Mouse (Mus musculus): ENCODE results near the gene Rdh12.
"Not testable (repeated sequence)": the region's sequence is repeated elsewhere in the genome, so short reads cannot be mapped to it uniquely, and the experiment has no call there.

Gene Rdh12

DNA sequence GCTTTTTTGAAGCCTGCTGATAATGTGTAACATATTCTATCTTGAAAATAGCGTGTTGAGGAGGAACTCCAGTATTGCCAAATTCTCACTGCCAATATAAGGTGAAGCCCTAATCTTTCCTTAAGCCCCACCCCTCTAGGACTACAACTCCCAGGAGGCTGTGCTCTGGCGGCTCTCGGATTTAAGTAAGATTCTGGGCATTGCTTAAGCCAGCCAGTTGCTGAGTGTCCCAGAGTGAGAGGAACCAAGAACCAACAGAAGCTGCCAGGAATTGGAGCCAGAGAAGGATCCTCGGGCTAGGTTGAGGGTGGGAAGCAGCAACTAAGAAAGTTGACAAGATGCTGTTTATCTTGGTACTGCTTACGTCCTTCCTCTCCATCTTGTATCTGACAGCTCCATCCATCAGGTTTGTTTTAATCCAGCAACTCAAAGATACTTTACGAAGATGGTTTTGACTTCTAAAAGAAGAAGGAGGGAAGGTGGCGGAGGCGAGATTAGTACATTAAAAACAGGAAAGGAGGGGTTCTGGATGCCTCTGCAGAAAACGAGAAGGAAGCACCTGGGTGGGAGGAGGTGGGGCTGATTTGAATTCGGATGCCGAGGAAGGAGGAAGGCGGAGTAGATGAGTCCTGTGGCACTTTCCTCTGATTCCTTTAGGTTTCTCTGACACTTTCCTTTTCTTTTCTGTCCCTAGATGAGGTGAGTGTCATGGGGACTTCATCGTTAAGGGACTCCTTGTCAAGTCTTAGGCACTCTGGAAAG is at the start of gene Rdh12:
Rdh12 (plus strand) TSS at position 212 of the 762 bp plus-strand sequence.
- DNase-seq (ENCODE audit: low spot score), result peak; percentile 8

DNA sequence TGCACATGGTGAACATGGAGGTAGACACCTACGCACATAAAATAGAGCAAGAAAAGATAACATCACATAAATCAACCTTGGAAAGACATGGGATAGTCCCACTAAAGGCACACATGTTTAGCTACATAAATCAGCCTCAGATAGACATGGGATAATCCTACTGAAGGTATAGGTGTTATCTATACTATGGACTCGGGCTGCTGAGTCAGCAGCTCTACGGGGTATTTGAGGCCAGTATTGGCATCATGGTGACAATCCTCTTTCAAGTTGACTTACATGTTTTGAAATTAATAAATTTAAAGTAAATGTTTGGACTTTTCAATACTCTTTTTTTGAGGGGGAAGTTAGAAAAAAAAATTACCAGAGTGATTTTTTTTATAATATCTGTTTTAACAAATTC is 45.8 kb upstream of the Rdh12 start:
- no peak for DNase-seq (ENCODE audit: low spot score)

DNA sequence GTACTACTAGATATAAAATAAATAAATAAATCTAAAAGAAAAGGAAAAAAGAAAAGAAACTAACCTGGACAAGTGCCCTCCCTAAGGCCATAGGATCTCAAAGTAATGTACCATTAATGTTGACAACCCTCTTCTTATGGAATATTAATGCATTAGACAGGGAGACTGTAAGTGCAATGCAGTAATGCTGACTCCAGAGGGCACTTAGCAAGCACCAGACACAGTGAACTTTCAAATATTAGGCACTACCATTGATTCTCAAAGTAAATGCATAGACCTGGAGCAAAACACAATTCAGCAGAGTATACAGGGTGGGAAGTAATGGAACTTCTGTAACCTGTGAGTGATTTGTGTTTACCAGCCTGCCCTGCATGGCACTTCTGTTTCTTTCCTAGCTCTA is 39.5 kb upstream of the Rdh12 start:
- DNase-seq (ENCODE audit: low spot score), result no peak

DNA sequence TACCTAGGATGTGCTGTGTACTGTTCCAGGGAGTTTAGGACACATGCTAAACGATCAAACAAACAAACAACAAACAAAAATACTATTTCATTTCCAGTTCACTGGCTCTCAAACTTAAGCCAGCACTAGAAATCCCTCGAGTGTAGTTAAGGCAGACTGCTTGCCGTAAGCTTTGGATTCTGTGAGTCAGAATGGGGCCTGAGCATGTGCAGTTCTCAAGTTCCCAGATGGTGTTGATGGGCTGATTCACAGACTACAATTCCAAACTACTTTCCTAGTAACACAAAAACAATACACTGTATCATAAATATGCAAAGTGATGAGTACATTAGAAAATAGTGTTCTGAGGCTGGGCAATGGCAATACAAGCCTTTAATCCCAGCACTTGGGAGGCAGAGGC is 38.3 kb upstream of the Rdh12 start:
- no peak for DNase-seq (ENCODE audit: low spot score)

DNA sequence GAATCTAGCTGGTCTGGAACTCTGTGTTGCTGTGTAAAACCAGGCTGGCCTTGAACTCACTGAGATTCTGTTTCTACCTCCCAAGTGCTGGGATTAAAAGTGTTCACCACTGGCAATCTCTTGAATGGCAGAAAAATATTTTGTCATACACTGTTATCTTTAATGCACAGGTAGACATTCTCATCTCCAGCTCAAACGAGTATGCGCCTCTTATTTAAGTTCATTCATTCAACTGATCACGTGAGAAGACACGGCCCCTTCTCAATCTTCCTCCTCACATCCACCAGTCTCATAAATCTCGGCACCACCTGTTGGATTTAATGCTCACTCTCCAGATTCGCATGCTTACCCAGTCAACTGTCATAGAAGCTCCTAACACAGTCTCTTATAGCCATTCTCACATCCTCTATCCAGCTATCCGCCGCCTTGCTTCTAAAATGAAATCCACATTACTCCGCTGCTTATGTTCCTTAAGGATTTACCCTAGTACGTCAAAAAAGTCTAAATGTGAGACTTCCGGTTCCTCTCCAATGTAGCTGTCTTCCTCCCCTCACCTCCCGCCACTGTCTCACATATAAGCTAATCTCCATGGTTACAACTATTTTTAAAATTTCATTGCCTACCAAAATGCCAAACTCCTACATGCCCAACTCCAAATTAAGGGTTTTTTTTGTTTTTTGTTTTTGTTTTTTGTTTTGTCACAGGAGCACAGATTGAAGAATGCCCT is 37.3 kb upstream of the Rdh12 start:
- no peak for DNase-seq (ENCODE audit: low spot score)

DNA sequence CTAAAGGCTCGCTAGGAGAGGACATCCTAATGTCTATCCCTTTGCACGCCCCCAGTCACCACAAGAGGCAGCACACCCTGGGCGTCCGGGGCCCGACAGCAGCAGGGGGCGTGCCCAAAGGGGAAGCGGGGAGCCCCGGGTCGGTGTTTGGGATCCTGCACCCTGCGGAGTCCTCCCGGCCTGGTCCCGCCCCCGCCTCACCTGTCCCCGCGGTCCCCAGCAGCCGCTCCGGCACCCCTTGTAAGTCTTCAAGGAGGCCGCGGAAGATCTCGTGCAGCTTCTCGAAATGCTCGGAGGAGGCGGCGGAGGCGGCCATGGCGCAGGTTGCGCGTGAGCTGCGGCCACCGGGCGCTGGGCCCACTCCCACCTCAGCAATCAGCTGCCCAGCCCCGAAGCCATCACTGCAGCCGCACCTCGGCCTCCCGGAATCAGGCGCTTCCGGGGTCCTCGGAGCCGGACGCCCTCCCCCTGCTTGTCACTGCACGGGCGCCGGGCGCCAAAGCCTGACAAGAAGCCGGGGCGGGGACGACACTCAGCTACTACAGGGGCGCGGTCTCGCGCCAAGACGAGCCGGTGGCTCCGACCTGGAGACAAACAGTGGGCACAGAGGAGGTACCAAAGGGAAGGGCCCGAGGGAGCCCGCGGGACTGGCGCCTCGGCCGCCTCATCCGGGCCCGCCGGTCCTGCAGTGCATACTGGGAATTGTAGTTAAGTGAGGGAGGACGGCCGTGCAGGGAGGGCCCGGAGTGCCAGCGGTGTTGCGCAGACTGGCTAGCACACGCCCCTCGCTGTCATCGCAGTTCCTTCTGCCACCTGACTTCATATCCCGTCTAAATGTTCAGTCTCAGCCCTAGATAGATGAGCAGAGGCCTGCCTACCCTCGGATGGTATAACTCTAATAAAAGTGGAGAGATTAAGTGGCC is 36.4 kb upstream of the Rdh12 start, which contains the start of gene Vti1b:
Vti1b (minus strand) TSS at position 649 of the 923 bp plus-strand sequence.
- peak; percentile 89 for DNase-seq (ENCODE audit: low spot score)

DNA sequence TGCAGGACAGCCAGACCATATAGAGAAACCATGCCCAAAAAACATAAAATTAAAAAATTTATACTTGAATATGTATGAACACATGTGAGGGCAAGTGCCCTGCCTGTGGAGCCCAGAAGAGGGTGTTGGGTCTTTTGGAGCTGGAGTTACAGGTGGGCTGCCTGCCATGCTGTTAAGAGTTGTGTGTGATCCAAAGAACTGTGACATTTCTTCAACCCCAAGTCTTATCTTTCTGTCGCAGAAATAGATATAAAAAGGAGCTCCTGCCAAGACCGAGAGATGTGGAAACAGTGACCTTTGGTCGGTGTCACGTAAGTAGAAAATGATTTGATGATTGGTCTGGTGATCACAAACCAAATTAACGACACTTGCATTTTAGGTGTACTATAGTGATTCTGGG is 35.0 kb upstream of the Rdh12 start:
- DNase-seq (ENCODE audit: low spot score), result no peak

DNA sequence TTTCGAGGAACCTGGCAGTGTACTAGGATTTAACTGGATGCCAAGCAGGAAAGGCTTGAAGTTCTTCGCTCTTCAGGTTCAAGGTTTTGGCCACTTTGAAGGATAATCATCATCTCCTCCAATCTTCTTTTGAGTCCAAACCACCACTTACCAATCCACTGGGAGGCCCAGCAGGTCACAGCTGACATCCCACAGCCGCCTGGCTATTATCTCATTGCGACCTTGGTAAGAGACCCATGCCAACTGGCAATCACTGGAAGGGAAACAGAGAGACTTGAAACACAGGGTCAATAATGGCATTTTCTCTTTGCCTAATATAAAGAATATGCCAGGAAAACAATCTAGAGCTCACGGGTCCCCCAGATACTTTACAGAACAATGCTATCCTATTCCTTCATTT is 32.7 kb upstream of the Rdh12 start:
- no peak for DNase-seq (ENCODE audit: low spot score)

DNA sequence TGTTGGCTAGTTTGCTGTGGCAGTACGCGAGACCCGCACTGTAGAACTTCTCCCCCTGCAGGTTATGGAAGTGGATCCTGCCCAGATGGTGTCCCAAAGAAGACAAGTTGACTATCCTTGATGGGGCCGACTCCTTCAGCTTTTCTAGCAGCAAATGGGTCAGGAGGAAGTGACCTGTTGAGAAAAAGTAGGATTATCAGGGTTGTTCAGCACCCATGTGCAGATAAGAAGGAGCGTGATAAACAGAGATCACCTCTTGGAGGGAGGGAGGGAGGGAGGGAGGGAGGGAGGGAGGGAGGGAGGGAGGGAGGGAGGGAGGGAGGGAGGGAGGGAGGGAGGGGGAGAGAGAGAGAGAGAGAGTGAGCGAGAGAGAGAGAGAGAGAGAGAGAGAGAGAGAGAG is 23.6 kb upstream of the Rdh12 start:
- not testable (repeated sequence) for DNase-seq (ENCODE audit: low spot score)

DNA sequence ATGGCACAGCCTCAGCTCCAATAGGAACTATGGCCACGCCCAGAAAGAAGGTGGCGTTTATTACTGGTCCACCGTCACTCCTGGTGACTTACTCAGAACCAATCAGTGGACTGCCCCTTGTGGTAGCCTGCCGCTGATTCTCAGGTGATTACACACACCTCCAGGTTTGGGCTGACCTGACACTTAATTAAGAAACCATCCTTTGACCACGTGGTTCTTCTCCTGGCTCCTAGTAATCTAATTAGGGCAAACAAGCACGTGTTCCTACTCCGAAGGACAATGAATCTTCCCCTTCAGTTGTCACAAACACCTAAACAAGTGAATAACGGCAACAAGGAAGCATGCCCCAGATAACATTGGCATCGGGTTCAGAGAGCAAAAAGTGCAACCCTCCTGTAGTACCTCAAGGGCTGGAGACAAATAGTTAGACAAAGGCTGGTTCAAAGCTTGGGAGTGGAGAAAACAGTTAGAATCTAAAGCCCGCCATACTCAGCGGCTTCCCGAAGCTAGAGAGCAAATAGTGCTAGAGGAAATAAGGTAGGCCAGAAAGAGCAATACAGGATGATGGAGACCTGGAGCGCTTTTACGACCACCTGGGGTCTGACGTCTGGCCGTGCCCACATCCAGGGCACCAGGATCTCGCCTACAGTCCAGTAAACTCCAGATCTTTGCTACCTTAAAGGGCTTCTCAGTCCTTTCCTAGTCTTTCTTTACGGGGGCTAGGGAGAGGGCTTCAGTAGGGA is 17.6 kb upstream of the Rdh12 start:
- DNase-seq (ENCODE audit: low spot score), result peak; percentile 30

DNA sequence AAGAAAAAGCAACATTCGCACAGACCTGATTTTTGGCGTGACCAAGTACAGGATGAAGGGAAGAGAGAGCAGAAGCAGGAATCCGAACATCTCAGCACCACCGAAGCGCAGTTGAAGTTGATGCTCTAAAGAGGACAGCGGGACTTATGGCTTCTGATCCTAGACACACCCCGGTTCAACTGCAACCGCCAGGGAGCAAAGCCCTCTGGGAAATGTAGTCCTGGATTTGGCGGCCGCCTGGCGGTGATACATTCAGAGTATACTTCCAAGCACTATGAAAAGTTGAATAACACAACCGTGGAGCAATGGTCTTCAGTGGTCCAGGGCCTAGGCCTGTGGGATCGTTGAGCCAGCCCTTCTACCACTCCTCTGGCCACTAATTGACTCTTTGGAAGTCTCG is 17.0 kb upstream of the Rdh12 start:
- DNase-seq (ENCODE audit: low spot score), result peak; percentile 71

DNA sequence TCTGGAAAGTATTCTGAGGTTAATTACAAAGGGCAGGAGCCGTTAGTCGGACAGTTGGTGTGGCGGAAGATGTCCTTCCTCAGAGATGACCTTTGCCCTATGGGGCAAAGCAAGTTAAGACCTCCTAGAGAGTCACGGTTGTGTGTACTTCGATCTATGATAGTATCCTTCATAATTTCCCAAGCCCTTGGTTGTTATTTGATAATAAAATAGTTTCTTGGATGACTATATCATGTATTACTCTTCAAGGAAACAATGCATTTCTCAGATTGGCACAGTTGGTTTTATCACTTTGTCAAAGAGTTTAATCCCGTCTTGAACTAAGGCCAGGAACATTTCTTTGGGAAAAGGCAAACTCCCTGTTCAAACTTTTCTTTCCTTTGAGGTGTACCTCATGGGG is 16.5 kb upstream of the Rdh12 start, which contains the start of gene Rdh11:
Rdh11 (minus strand) TSS at position 101 of the 400 bp plus-strand sequence.
- DNase-seq (ENCODE audit: low spot score), result no peak

DNA sequence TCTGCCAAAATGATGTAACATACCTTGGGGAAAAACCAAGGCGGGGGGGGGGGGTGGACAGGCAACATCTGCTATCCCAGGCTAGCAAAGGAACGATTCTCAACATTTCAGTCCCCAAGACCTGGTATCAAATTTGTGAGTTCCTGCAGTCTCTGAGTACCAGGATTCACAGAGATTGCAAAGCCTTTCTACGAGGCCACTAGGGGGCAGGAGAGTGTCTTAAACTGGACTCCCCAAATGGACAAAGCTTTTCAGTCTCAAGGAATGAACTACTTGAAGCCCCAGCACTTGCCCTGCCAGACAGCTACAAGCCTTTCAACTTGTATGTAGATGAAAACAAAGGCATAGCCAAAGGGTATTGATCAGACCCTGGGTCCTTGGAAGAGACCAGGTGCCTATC is 15.3 kb upstream of the Rdh12 start:
- peak; percentile 45 for DNase-seq (ENCODE audit: low spot score)

DNA sequence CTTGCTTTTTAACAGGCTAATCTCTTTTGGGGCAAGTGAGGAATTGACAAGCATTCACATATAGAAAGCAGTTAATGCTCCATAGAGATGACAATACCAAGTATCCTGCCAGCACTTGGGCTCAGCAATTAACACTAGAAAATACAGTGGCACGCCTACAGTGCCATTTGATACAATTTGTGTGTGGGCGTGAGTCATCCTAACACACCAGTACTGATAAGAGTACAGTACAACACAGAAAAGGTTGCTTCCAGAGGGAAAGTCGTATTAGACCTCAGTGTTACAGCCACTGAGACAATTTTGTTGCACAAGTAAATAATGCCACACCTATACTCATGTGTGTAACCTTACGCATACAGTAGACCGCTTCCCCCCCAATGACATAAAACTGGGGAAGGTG is 11.6 kb upstream of the Rdh12 start:
- no peak for DNase-seq (ENCODE audit: low spot score)

DNA sequence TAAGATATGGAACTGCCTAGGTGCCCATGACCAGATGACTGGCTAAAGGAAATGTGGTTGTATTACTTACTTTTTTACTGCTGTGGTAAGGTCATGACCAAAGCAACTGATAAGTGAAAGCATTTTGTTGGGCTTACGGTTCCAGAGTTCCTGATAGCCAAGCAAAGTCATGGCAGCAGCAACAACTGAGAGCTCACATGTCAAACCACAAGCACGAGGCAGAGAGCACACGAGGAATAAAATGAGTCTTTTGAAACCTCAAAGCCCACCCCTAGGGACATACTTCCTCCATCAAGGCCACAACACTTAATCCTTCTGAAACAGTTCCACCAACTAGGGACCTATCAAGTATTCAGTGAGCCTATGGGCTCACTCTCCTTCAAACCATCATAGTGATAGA is 6.8 kb upstream of the Rdh12 start:
- no peak for DNase-seq (ENCODE audit: low spot score)

DNA sequence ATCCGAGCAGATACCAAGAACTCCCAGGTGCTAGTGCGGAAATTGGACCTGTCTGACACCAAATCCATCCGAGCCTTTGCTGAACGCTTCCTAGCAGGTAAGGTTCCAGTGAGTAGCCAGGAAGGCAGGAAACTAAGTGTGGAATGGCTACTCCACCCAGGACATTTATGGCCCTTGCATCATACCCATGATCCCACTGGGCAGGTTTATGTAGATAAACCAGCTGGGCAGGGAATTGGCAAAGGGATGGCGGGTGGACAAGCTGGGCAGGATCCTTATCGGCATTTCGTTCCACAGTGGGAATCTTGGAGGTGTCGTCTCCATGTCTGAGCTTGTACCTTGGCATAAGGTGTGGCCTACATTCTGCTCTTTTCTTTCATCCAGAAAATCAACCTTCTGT is 2.7 kb downstream of the Rdh12 start:
- DNase-seq (ENCODE audit: low spot score), result no peak

DNA sequence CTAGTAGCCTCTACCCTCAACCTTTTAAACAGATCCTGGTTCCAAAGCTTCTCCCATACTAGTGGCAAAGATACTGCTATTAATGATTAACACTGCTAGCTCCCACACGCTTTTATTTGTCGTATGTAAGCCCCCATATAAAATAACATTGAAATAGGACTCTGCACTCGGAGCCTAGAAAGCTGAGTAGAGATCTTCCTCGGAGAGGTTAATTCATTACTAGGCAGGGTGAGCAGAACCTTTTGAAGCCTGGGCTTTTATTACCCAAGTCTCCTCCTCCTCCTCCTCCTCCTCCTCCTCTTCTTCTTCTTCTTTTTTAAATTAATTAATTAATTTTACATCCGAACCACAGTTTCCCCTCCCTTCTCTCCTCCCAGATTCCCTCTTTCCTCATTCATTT is 8.8 kb downstream of the Rdh12 start:
- no peak for DNase-seq (ENCODE audit: low spot score)

DNA sequence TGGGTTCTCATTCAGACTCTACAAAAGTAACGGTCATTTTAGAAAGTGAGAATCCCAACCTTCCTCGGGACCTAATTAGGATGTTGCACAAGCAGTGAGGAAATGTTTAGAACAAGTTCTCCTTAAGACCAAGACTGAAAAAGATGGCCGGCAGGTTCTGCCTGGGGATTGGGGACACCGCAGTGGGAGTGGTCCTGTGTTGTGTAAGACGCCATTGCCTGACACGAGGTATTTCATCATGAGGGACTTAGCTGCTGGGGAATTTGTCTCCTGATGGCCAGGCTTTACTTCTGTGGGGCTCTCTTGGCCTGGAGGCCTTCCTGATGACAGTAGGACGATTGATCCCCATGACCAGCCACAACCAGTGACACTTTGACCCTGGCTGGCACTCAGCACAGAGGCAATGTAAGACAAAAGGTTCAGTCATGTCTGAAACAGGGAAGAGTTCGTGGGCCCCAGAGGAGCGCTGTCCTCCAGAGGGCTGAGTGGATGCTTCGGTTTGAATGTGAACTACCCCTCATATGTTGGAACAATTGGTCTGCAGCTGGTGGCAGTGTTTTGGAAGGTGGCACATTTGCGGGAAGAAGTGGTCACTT is 26.9 kb downstream of the Rdh12 start:
- no peak for DNase-seq (ENCODE audit: low spot score)

DNA sequence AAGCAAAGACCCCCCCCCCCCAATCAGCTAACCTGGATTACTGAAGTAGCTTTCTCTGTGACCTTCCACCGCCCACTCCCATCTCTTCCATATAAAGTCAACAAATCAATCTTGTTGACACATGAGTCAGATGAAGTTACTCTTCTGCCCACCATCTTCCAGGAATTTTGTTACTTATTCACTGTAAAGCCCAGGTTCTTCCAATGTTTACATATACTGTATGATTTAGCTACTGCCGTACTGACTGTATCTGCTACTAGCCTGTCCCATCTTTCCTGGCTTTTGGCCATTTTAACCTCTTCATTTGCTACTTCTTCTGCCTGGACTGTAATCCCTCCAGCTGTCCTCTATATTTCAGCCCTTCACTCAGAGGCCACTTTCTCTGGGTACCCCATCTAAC is 33.3 kb downstream of the Rdh12 start:
- no peak for DNase-seq (ENCODE audit: low spot score)

DNA sequence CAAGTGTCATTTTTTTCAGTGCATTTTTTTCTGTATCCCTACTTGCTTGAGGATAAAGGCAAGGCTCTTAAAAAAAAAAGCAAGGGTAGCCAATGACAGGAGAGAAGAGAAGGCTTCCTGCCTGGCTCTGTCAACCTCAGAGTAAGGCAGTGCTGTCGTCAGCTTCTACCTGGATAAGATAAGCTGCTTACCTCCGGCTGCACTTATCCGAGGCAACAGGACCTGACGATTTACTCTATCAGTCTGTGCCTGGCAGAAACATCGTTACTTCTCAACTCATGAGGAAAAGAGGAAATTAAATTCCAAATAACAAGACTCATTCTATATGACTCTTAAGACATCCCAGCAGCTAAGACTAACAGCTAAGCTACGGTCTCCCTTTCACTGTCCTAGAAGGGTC is 34.2 kb downstream of the Rdh12 start:
- no peak for DNase-seq (ENCODE audit: low spot score)

DNA sequence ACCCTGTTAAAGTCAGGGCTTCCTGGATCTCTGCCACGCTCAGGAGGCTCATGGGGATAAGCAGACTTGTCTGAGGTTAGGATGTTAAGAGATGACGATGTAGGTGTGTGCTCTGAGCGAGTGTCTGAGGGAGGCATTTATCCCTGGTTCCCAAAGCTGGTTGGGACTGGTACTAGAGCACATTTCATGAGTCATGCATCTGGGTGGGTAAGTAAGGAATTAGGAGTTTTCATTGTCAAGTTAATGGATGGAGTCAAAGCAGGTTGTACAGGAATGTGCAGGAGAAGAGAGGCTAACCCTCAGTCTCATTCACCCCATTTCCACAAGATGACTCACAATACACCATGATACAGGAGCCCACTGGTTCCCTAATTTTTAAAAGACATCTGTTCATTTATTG is 39.4 kb downstream of the Rdh12 start:
- no peak for DNase-seq (ENCODE audit: low spot score)

Data from ovary, postnatal 36 days (tissue).